Mouse (Mus musculus): ENCODE results near the gene Islr2. TPM values are rescaled to one million over a fixed set of nuclear protein-coding genes. Genes with fewer than 3 reads are reported as not detected.

Islr2 gene
- polyA plus RNA-seq, 1 experiment from 2014 or later = not detected

DNA sequence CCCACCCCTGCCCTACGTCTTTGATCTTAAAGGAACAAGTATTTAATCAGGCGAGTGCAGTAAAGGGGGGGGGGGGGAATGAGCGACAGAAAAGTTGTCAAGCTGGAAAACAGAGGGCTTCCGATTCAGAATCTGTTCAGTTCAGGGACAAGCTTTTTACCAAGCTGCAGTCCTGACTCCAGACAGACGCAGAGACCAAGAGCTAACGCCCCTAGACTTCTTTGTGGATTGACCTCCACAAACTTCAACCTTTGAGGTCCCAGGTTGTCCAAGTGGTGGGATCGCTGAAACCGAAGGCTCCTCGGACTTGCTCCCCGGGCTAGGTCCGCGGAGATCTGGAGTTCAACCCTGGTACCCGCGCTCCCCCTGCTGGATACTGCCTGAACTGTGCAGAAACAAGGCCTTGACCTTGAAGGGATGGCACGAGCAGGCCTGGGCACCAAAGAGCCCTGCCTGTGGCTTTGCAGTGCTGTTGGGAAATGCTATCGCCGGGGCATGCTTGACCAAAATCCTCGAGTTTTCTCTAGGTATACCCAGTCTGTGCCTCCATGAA lies 405 bp upstream of the Islr2 start:
- Histone ChIP-seq H3K27me3 (ENCODE audit: control insufficient read depth, insufficient read depth, low read length) (peaks cover 49% of the 10 kb centered on the region), H3K9ac (ENCODE audit: low read length) (0 out of 2 replicates have a peak overlapping the region, but pooled peaks have one; percentile 17), H3K4me1 (ENCODE audit: control insufficient read depth in 2 of 2, insufficient read depth in 2 of 2, low read length in 2 of 2) (peaks cover 5 to 9% of the 10 kb centered on the region in 2 experiments; a peak in 3 of 4 replicates), H3K4me2 (ENCODE audit: low read length) (peak overlapping the region; percentile 60), H3K9me3 (ENCODE audit: control insufficient read depth, low read length) (no peaks in the 10 kb centered on the region), H3K36me3 (ENCODE audit: control insufficient read depth, insufficient read depth, low read length) (no peaks in the 10 kb centered on the region), H3K4me3 (ENCODE audit: control insufficient read depth in 1 of 2, insufficient read depth in 1 of 2, low read depth in 1 of 2, low read length in 2 of 2) (peak overlapping the region; percentile 34 to 50), H3K27ac (replicated peaks in 1 of 2; ENCODE audit: control insufficient read depth in 1 of 2, insufficient read depth in 1 of 2, low read depth in 2 of 2, low read length in 2 of 2) (no peak overlapping the region)
- 3% methylated on average over 18 of the region's 18 CpGs for WGBS
- ATAC-seq (ENCODE audit: insufficient number of reproducible peaks, insufficient read depth, low FRiP score, low read depth) = peak; percentile 62; the same call in 1 of the 2 replicates

DNA sequence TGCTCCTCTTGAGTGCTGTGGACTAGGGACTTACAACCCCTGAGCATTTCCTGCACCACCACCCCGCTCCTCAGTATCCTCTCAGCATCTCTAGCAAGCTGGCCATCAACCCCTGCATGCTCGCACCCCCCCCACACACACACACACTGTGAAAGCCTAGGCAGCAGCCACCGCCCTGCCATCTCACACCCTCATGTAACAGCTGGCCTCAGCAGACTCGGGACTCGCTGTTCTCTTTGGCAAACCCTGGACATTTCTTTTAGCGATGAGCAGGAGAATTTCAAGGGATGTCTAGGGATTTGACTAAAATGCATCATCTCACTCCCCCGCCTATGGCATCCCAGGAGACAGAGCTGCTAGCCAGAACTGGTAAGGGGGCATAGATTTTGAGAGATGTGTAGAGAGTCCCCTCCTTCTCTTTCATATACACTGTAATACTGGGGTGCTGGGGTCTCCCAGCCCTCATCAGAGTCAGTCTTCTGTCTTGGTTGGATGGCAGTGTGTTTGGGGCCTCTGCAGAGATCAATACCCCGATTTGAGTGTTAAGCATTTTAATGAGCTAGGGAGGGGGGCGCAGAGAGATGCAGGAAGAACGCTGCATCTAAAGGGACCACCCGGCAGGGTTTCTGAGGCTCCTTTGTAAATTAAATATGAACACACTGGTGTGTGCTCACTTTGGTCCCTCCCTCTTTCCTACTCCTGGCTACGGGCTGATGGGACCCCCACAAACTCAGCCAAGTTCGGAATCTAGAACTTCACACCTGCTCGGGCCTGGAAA lies 1.3 kb downstream of the Islr2 start:
- 7% methylated on average over 14 of the region's 14 CpGs for WGBS
- no peak overlapping the region for H3K4me2 ChIP-seq (ENCODE audit: low read length)
- H3K27ac ChIP-seq (replicated peaks in 1 of 2; ENCODE audit: control insufficient read depth in 1 of 2, insufficient read depth in 1 of 2, low read depth in 2 of 2, low read length in 2 of 2) = no peak overlapping the region
- peaks cover 65% of the 10 kb centered on the region for H3K27me3 ChIP-seq (ENCODE audit: control insufficient read depth, insufficient read depth, low read length)
- H3K9me3 ChIP-seq (ENCODE audit: control insufficient read depth, low read length) = no peaks in the 10 kb centered on the region
- no peak overlapping the region for H3K9ac ChIP-seq (ENCODE audit: low read length)
- H3K4me1 ChIP-seq (ENCODE audit: control insufficient read depth in 2 of 2, insufficient read depth in 2 of 2, low read length in 2 of 2) = peaks cover 5 to 20% of the 10 kb centered on the region in 2 experiments; a peak in 3 of 4 replicates
- H3K4me3 ChIP-seq (ENCODE audit: control insufficient read depth in 1 of 2, insufficient read depth in 1 of 2, low read depth in 1 of 2, low read length in 2 of 2) = no peak overlapping the region
- H3K36me3 ChIP-seq (ENCODE audit: control insufficient read depth, insufficient read depth, low read length) = no peaks in the 10 kb centered on the region
- ATAC-seq (ENCODE audit: insufficient number of reproducible peaks, insufficient read depth, low FRiP score, low read depth) = no peak

DNA sequence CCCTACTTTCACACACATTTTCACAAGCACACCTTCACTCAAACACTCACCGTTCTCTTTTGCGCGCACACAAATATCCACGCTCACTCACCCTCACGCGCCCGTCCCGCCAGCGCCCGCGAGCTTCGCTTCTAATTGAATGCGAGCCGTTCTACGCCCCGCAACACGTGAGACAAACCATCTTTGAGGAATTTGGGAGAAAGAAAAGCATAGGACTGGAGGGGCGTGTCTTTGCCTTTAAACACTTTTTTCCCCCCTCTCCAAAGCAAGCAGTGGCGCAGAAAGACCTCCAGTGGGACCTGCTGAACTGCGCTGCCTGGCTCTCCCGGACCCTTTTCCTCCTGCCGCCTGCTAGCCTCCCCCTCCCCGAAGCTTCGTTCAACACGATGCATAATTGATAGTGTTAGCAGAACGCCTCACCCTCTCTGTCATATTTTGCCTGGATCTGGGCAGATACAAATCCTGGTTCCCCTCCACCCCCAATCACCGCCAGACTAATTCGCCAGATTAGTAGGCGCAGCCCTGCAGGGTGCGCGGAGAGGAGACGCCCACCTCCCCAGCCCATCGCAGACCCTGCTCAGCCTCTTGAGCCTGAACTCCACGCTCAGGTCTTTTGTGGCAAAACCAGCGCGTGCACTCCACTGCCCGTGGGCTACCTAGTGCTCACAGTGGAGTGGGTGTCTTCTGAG lies 2.1 kb downstream of the Islr2 start:
- Histone ChIP-seq H3K9ac (ENCODE audit: low read length) (no peak overlapping the region), H3K36me3 (ENCODE audit: control insufficient read depth, insufficient read depth, low read length) (no peaks in the 10 kb centered on the region), H3K4me2 (ENCODE audit: low read length) (0 out of 2 replicates have a peak overlapping the region, but pooled peaks have one; percentile 24), H3K4me3 (ENCODE audit: control insufficient read depth in 1 of 2, insufficient read depth in 1 of 2, low read depth in 1 of 2, low read length in 2 of 2) (no peak overlapping the region; a peak in 1 of 4 replicates), H3K27me3 (ENCODE audit: control insufficient read depth, insufficient read depth, low read length) (peaks cover 73% of the 10 kb centered on the region), H3K27ac (replicated peaks in 1 of 2; ENCODE audit: control insufficient read depth in 1 of 2, insufficient read depth in 1 of 2, low read depth in 2 of 2, low read length in 2 of 2) (no peak overlapping the region), H3K4me1 (ENCODE audit: control insufficient read depth in 2 of 2, insufficient read depth in 2 of 2, low read length in 2 of 2) (peaks cover 13 to 28% of the 10 kb centered on the region in 2 experiments; a peak in 3 of 4 replicates), H3K9me3 (ENCODE audit: control insufficient read depth, low read length) (no peaks in the 10 kb centered on the region)
- ATAC-seq (ENCODE audit: insufficient number of reproducible peaks, insufficient read depth, low FRiP score, low read depth) = no peak
- 1% methylated on average over 37 of the region's 37 CpGs for WGBS

DNA sequence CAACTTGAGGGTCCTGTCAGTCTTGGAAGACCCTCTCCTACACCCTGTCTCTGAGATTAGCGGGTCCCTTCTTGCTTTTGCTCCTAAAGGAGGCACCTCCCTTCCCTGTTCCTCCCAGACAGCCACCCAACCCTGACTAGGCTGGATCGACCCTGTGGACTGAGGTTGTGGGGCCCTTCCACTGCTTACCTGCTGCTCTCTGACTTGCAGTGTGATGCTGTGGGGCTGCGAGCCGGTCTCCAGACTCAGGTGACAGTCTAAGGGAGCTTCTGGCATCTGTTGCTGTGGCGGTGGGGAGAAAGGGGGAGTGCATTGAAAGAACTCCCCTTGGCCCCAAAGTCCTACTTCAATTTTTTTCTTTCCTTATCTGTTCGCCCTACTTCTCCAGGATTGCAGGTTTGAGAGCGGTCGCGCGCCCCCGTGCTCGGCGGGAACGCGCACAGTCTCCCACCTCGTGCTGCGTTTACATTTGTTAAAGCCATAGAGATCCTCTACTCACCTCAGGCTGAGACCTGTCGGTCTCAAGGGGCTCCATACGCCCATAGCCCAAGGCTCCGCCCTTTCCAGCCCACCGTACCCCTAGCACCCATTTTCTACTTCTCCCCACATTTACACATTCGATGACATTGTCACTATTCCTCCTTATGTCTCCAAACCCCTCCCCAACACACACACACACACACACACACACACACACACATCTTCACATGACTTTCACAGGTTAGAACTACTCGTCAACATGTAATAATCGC lies 2.9 kb downstream of the Islr2 start:
- Histone ChIP-seq H3K36me3 (ENCODE audit: control insufficient read depth, insufficient read depth, low read length) (no peaks in the 10 kb centered on the region), H3K4me3 (ENCODE audit: control insufficient read depth in 1 of 2, insufficient read depth in 1 of 2, low read depth in 1 of 2, low read length in 2 of 2) (peak overlapping the region in 1 of 2 experiments; percentile 4; a peak in 1 of 4 replicates), H3K4me1 (ENCODE audit: control insufficient read depth in 2 of 2, insufficient read depth in 2 of 2, low read length in 2 of 2) (peaks cover 15 to 36% of the 10 kb centered on the region in 2 experiments; a peak in 3 of 4 replicates), H3K27me3 (ENCODE audit: control insufficient read depth, insufficient read depth, low read length) (peaks cover 78% of the 10 kb centered on the region), H3K9me3 (ENCODE audit: control insufficient read depth, low read length) (no peaks in the 10 kb centered on the region), H3K27ac (replicated peaks in 1 of 2; ENCODE audit: control insufficient read depth in 1 of 2, insufficient read depth in 1 of 2, low read depth in 2 of 2, low read length in 2 of 2) (no peak overlapping the region), H3K4me2 (ENCODE audit: low read length) (no peak overlapping the region), H3K9ac (ENCODE audit: low read length) (no peak overlapping the region)
- 1% methylated on average over 24 of the region's 24 CpGs for WGBS
- no peak for ATAC-seq (ENCODE audit: insufficient number of reproducible peaks, insufficient read depth, low FRiP score, low read depth)

DNA sequence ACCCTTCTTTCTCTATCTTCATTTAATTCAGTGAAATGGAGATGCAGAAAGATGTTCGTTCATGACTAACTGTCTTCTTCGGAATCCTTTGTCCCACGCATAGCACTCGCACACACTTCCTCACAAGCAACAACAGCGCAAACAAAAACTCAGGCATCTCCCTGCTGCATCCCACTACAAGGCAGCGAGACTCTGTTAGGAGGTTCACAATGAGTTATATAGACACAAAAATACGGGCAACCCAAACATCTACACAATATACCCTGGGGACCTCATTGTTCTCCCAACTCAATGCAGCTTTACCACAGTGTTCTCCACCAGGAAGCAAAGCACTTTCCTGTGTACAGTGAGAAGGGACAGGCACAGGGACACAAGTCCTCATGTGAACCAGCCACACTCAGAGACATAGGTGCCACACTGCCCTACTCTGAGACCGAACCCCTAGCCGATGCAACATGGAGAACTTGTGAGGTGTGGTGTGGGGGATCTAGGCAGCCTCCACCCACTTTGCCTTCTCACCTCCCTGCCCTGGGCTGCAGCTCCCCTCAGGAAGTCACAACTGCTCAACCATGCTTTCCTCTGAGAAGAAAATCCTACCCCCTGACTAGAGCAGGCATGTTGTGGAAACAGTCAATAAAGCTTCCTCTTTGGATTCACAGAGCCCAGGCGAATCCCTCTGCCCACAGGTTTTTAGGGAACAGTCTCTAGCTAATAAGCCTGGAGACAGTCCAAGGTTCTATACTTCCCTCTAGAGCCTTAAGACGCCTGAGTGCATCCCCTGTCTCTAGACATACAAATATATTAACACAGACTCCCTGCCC lies 3.6 kb downstream of the Islr2 start:
- Histone ChIP-seq H3K36me3 (ENCODE audit: control insufficient read depth, insufficient read depth, low read length) (no peaks in the 10 kb centered on the region), H3K4me1 (ENCODE audit: control insufficient read depth in 2 of 2, insufficient read depth in 2 of 2, low read length in 2 of 2) (peaks cover 15 to 36% of the 10 kb centered on the region in 2 experiments; a peak in 3 of 4 replicates), H3K27ac (replicated peaks in 1 of 2; ENCODE audit: control insufficient read depth in 1 of 2, insufficient read depth in 1 of 2, low read depth in 2 of 2, low read length in 2 of 2) (no peak overlapping the region), H3K4me3 (ENCODE audit: control insufficient read depth in 1 of 2, insufficient read depth in 1 of 2, low read depth in 1 of 2, low read length in 2 of 2) (no peak overlapping the region), H3K9me3 (ENCODE audit: control insufficient read depth, low read length) (no peaks in the 10 kb centered on the region), H3K9ac (ENCODE audit: low read length) (no peak overlapping the region), H3K27me3 (ENCODE audit: control insufficient read depth, insufficient read depth, low read length) (peaks cover 86% of the 10 kb centered on the region), H3K4me2 (ENCODE audit: low read length) (no peak overlapping the region)
- no peak for ATAC-seq (ENCODE audit: insufficient number of reproducible peaks, insufficient read depth, low FRiP score, low read depth)
- 12% methylated on average over 11 of the region's 11 CpGs for WGBS

DNA sequence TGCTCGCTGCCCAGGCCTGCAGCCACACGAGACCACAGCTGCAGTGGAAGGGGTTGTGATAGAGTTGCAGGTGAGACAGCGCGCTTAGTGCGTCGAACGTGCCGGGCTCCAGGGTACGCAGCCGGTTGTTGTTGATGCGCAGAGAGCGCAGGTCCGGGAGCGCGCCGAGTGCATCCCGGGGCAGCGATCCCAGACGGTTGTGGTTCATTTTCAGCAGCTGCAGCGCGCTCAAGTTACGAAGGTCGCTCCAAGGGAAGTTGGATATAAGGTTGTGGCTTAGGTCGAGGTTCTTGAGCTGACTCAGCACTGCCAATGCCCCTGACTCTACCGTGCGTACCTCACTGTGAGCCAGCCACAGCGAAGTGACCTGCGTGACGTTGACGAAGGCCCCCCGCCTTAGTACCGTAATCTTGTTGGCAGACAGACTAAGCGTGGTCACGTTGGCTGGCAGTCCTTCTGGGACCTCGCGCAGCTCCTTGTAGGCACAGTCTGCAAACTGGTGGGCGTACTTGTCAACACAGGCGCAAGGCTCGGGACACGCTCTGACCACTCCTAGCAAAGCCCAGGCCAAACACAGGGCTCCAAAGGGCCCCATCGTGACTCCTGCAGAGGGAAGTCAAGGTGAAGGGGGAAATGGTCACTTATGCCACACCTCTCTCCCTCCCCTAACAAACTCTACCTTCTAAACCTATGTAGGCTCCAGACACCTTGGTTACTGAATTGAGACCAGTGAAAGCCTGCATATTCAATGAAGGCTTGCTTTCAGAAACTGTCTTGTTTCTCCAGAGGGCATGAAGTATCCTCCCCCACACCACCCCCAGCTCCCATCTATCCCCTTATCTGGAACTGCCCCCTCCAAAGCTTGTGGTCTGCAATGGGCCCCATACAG lies 4.5 kb downstream of the Islr2 start:
- no peak for ATAC-seq (ENCODE audit: insufficient number of reproducible peaks, insufficient read depth, low FRiP score, low read depth)
- peak overlapping the region; percentile 49 for H3K4me2 ChIP-seq (ENCODE audit: low read length)
- under 1% methylated on average over 41 of the region's 41 CpGs for WGBS
- peaks cover 94% of the 10 kb centered on the region for H3K27me3 ChIP-seq (ENCODE audit: control insufficient read depth, insufficient read depth, low read length)
- H3K4me3 ChIP-seq (ENCODE audit: control insufficient read depth in 1 of 2, insufficient read depth in 1 of 2, low read depth in 1 of 2, low read length in 2 of 2) = peak overlapping the region in 1 of 2 experiments; percentile 28; a peak in 2 of 4 replicates
- no peak overlapping the region for H3K27ac ChIP-seq (replicated peaks in 1 of 2; ENCODE audit: control insufficient read depth in 1 of 2, insufficient read depth in 1 of 2, low read depth in 2 of 2, low read length in 2 of 2)
- H3K9me3 ChIP-seq (ENCODE audit: control insufficient read depth, low read length) = no peaks in the 10 kb centered on the region
- H3K4me1 ChIP-seq (ENCODE audit: control insufficient read depth in 2 of 2, insufficient read depth in 2 of 2, low read length in 2 of 2) = peaks cover 15 to 36% of the 10 kb centered on the region in 2 experiments; a peak in 3 of 4 replicates
- no peak overlapping the region for H3K9ac ChIP-seq (ENCODE audit: low read length)
- H3K36me3 ChIP-seq (ENCODE audit: control insufficient read depth, insufficient read depth, low read length) = no peaks in the 10 kb centered on the region

All from heart, embryonic 14.5 days (tissue).